18 mouse cellular contexts compared by ENCODE assay signal in the genomic region with DNA sequence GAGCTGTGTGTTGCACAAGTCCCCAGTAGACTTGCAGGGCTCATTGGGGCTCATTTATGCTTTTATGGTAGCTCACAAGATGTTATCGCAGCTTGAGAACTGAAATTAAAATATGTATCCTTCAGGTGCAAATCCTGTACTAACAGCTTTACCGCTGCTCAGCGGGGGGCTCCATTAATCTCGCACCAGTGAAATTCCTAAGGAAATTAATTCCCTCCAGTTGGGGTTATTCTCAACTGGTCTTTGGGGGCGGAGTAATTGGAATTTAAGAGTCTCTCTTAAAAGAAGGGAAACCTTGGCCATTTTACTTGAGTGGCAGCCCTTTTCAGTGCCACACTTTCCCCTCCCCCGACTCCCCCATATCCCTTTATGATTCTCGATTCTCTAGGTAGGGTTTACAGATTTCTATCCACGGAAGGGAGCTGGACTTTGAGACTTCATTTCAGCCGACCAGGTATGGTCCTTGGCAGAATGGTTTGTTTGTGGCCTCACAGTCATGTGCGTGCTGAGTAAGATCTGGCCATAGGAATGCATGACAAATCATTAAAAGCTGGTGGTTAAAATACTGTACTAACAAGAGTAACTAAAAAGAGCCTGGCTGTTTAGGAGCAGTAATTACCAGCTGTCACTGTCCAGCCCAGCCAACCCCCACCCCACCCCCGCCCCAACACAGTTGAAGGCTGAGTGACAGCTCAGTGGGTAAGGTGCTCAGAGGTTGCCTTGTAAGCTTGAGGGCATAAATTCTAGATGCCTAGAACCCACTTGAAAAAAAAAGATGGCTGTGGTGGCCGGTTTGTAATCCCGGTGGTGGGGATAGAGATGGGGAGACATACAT. TPM values are rescaled to one million over a fixed set of nuclear protein-coding genes. Genes with fewer than 3 reads are reported as not detected.
A peak's percentile ranks its signal among the peaks of the same experiment; 100 is the strongest.
DNase-seq lines count a peak whose midpoint lies in the region; ATAC-seq and TF ChIP-seq lines count a peak whose summit lies in the region.
"Had no signal": no experiment of that assay in that cellular context is flagged by ENCODE, and none has a peak within 500 bp of the region (broad histone marks: within the 10 kb centered on the region; RNA-seq: fewer than 3 reads in every experiment).

No protein-coding gene starts in this region.

- peak; percentile 24 for DNase-seq in forebrain, embryonic 10.5 days (ENCODE audit: extremely low spot score, low spot score)
- DNase-seq in forebrain, postnatal 0 days, result no peak
- peak; percentile 66 for DNase-seq in 3134 (ENCODE audit: extremely low read depth, insufficient read length, low spot score)
- peak; percentile 59 for DNase-seq in brain, embryonic 14.5 days (ENCODE audit: low read depth)
- no peak for DNase-seq in adrenal gland, adult 18-20 months (ENCODE audit: low spot score in 2 of 2)
- DNase-seq in thymus, postnatal 25 days, result no peak
- DNase-seq in adrenal gland, postnatal 10 days, result no peak
- DNase-seq: cerebellum, adult 2 months; gastrocnemius, postnatal 25 days; lung, postnatal 14 days; thymus, adult 2 months had no signal

- no peak for ATAC-seq in forebrain, postnatal 0 days
- ATAC-seq in kidney, embryonic 16.5 days (ENCODE audit: low FRiP score, low TSS enrichment), result peak; percentile 40
- ATAC-seq: midbrain, embryonic 16.5 days had no signal

- peaks cover 26% of the 10 kb centered on the region for H3K27me3 ChIP-seq in forebrain, embryonic 10.5 days (ENCODE audit: poor library complexity, severe bottlenecking)
- H3K27me3 ChIP-seq in forebrain, postnatal 0 days (ENCODE audit: insufficient read depth, low read length), result no peaks in the 10 kb centered on the region
- H3K27me3 ChIP-seq in kidney, embryonic 16.5 days (ENCODE audit: insufficient read depth, low read length), result no peaks in the 10 kb centered on the region
- H3K27me3 ChIP-seq: neural tube, embryonic 12.5 days had no signal

- H3K9ac ChIP-seq in forebrain, postnatal 0 days, result no peak overlapping the region
- no peak overlapping the region for H3K9ac ChIP-seq in kidney, embryonic 16.5 days (replicated peaks; ENCODE audit: low read length)
- H3K9ac ChIP-seq: heart, embryonic 13.5 days; liver, embryonic 14.5 days; neural tube, embryonic 12.5 days had no signal

- H3K9me3 ChIP-seq in forebrain, embryonic 10.5 days, result no peaks in the 10 kb centered on the region
- H3K9me3 ChIP-seq in forebrain, postnatal 0 days (ENCODE audit: low read length), result no peaks in the 10 kb centered on the region
- H3K9me3 ChIP-seq in kidney, embryonic 16.5 days (ENCODE audit: low read length), result no peaks in the 10 kb centered on the region
- H3K9me3 ChIP-seq: G1E; heart, embryonic 13.5 days; hindbrain, embryonic 10.5 days; neural tube, embryonic 12.5 days had no signal

- H3K4me3 ChIP-seq in forebrain, embryonic 10.5 days, result no peak overlapping the region
- H3K4me3 ChIP-seq in forebrain, postnatal 0 days (ENCODE audit: low read depth, low read length), result no peak overlapping the region
- H3K4me3 ChIP-seq in kidney, embryonic 16.5 days (ENCODE audit: low read length), result no peak overlapping the region
- H3K4me3 ChIP-seq: heart, embryonic 13.5 days; hindbrain, embryonic 10.5 days; neural tube, embryonic 12.5 days had no signal

- peaks cover 23% of the 10 kb centered on the region for H3K4me1 ChIP-seq in forebrain, embryonic 10.5 days
- H3K4me1 ChIP-seq in forebrain, postnatal 0 days (ENCODE audit: insufficient read depth), result no peaks in the 10 kb centered on the region
- 0 out of 2 replicates have a peak, but pooled peaks cover 2% of the 10 kb centered on the region for H3K4me1 ChIP-seq in kidney, embryonic 16.5 days (ENCODE audit: insufficient read depth, low read length)
- H3K4me1 ChIP-seq: neural tube, embryonic 12.5 days had no signal

- H3K27ac ChIP-seq in forebrain, embryonic 10.5 days, result peak overlapping the region; percentile 37
- no peak overlapping the region for H3K27ac ChIP-seq in forebrain, postnatal 0 days (ENCODE audit: low read depth, low read length)
- H3K27ac ChIP-seq in kidney, embryonic 16.5 days (ENCODE audit: low read length), result no peak overlapping the region
- H3K27ac ChIP-seq: heart, embryonic 13.5 days; liver, embryonic 14.5 days; neural tube, embryonic 12.5 days had no signal

- no peak for TF ChIP-seq CTCF in forebrain, postnatal 0 days (IDR thresholded peaks at IDR 0.05; ENCODE audit: low read depth)
- no peak for TF ChIP-seq CTCF in brain, embryonic 14.5 days (IDR thresholded peaks at IDR 0.05; ENCODE audit: borderline replicate concordance, extremely low read depth, insufficient read depth, insufficient read length)

- no peak for TF ChIP-seq POLR2A in brain, embryonic 14.5 days (IDR thresholded peaks at IDR 0.05; ENCODE audit: borderline replicate concordance, extremely low read depth, insufficient read depth, insufficient read length, poor library complexity, severe bottlenecking)

- H3K4me2 ChIP-seq in forebrain, postnatal 0 days (ENCODE audit: low read depth), result no peak overlapping the region
- no peak overlapping the region for H3K4me2 ChIP-seq in kidney, embryonic 16.5 days (replicated peaks; ENCODE audit: low read depth, low read length)
- H3K4me2 ChIP-seq: heart, embryonic 13.5 days; neural tube, embryonic 12.5 days had no signal

- no peaks in the 10 kb centered on the region for H3K36me3 ChIP-seq in forebrain, embryonic 10.5 days (replicated peaks)
- no peaks in the 10 kb centered on the region for H3K36me3 ChIP-seq in forebrain, postnatal 0 days (ENCODE audit: insufficient read depth)
- H3K36me3 ChIP-seq in kidney, embryonic 16.5 days (ENCODE audit: insufficient read depth, low read length), result no peaks in the 10 kb centered on the region
- H3K36me3 ChIP-seq: G1E; heart, embryonic 13.5 days; hindbrain, embryonic 10.5 days; neural tube, embryonic 12.5 days had no signal

- 39% methylated on average over 13 of the region's 13 CpGs for WGBS in forebrain, embryonic 10.5 days
- WGBS in forebrain, postnatal 0 days, result 17% methylated on average over 13 of the region's 13 CpGs
- 51% methylated on average over 13 of the region's 13 CpGs for WGBS in kidney, embryonic 16.5 days

RNA-seq across cellular contexts. Expression of gene Glrx3, which starts 5.4 kb away (rescaled TPM):
- 301 and 302 TPM in 2 replicates for polyA plus RNA-seq in forebrain, embryonic 10.5 days (2016; fragmentation: Nextera tagmentation; extraction: Ambion mirVana)
- 158 and 207 TPM in 2 replicates for total RNA-seq in forebrain, postnatal 0 days (2014; rRNA removed)
- polyA plus RNA-seq in forebrain, postnatal 0 days (2015; fragmentation: Nextera tagmentation; extraction: Ambion mirVana), result 233 and 282 TPM in 2 replicates
- polyA plus RNA-seq in brain, embryonic 14.5 days (2012; rRNA removed), result 132 and 136 TPM in 2 replicates
- 234 and 247 TPM in 2 replicates for polyA plus RNA-seq in kidney, embryonic 16.5 days (2015; fragmentation: Nextera tagmentation; extraction: Ambion mirVana)
- total RNA-seq in adrenal gland, adult 18-20 months (2021), result 100 to 1,000 TPM; 105 to 114 TPM
- total RNA-seq in adrenal gland, postnatal 10 days (2021), result 100 to 1,000 TPM; 119 to 129 TPM

RNA-seq across cellular contexts. Expression of gene 9430038I01Rik, which starts 21.4 kb away (rescaled TPM):
- 20.4 and 23.0 TPM in 2 replicates for polyA plus RNA-seq in forebrain, embryonic 10.5 days (2016; fragmentation: Nextera tagmentation; extraction: Ambion mirVana)
- total RNA-seq in forebrain, postnatal 0 days (2014; rRNA removed), result 8.9 and 10.7 TPM in 2 replicates
- 11.7 and 13.6 TPM in 2 replicates for polyA plus RNA-seq in forebrain, postnatal 0 days (2015; fragmentation: Nextera tagmentation; extraction: Ambion mirVana)
- 6.9 and 7.9 TPM in 2 replicates for polyA plus RNA-seq in brain, embryonic 14.5 days (2012; rRNA removed)
- polyA plus RNA-seq in kidney, embryonic 16.5 days (2015; fragmentation: Nextera tagmentation; extraction: Ambion mirVana), result 22.0 and 22.9 TPM in 2 replicates
- total RNA-seq in adrenal gland, adult 18-20 months (2021), result 1 to 10 TPM; 6.2 to 9.1 TPM
- total RNA-seq in adrenal gland, postnatal 10 days (2021), result 10 to 100 TPM in 1 of 2 experiments, 1 to 10 TPM in 1; 9.3 to 10.6 TPM

Comparison
In these comparisons a context has a peak if more than half of its experiments do, and no peak if none do; other contexts are left out.
1. DNase-seq: peak in forebrain, embryonic 10.5 days (single experiment), 3134 (single experiment) and brain, embryonic 14.5 days (single experiment); none in forebrain, postnatal 0 days (single experiment), adrenal gland, adult 18-20 months (0 of 2), thymus, postnatal 25 days (single experiment) and adrenal gland, postnatal 10 days (single experiment).